Mouse (Mus musculus) layer of hippocampus, postnatal 14 days (tissue): ENCODE results near the gene Dyrk1a. TPM values are rescaled to one million over a fixed set of nuclear protein-coding genes. Genes with fewer than 3 reads are reported as not detected.

Source experiments
- total RNA-seq, 2 experiments: library from RNA; stranded (reverse); gene quantifications; 2 replicates each; pipeline ENCODE4 v1.2.3; 2021

Dyrk1a gene
- total RNA-seq, 2 experiments from 2014 or later, result 83.0 to 84.1 TPM

Other genes with a start within 250 kb of the Dyrk1a start
- gene Ripply3, start 241.6 kb upstream of the Dyrk1a start, total RNA-seq, result not detected
- gene Ttc3, start 199.4 kb upstream of the Dyrk1a start, total RNA-seq, result 100 to 1,000 TPM; 704 to 759 TPM
- gene Pigp, start 198.2 kb upstream of the Dyrk1a start, total RNA-seq, result 10 to 100 TPM; 48.1 to 50.9 TPM
- 10 to 100 TPM; 35.1 to 35.6 TPM for gene Vps26c, start 43.2 kb upstream of the Dyrk1a start, total RNA-seq